In genomic region chr3:119949620-119950019, GRCm38 (mm10) we compare ENCODE assay signal across 9 mouse cellular contexts.
DNase-seq lines count a peak whose midpoint lies in the region; ATAC-seq lines count a peak whose summit lies in the region.
"Had no signal": no experiment of that assay in that cellular context is flagged by ENCODE, and none has a peak within 500 bp of the region (broad histone marks: within the 10 kb centered on the region; RNA-seq: fewer than 3 reads in every experiment).

No protein-coding gene starts in this region.

- peaks cover 0 to 4% of the 10 kb centered on the region in 2 experiments; a peak in 1 of 4 replicates for H3K4me1 ChIP-seq in heart, embryonic 14.5 days (ENCODE audit: control insufficient read depth in 2 of 2, insufficient read depth in 2 of 2, low read length in 2 of 2)

- no peak for DNase-seq in heart, postnatal 4 days
- peak; percentile 26 for DNase-seq in brain, adult 2 months (ENCODE audit: low read depth, low spot score)
- peak; percentile 67 for DNase-seq in forelimb bud, embryonic 11.5 days (ENCODE audit: low read depth, low spot score)
- DNase-seq in mesoderm, embryonic 11.5 days (ENCODE audit: low read depth, low spot score) = peak; percentile 52
- no peak for DNase-seq in adrenal gland, adult 2 months
- DNase-seq in gastrocnemius, postnatal 4 days (ENCODE audit: low spot score in 2 of 2) = no peak
- DNase-seq in adrenal gland, postnatal 36 days = no peak

- peak overlapping the region; percentile 44 for H3K4me2 ChIP-seq in heart, embryonic 14.5 days (ENCODE audit: low read length)

- H3K4me3 ChIP-seq in heart, embryonic 14.5 days (ENCODE audit: control insufficient read depth in 1 of 2, insufficient read depth in 1 of 2, low read depth in 1 of 2, low read length in 2 of 2) = peak overlapping the region in 1 of 2 experiments; percentile 8; a peak in 1 of 4 replicates

- ATAC-seq in heart, embryonic 14.5 days (ENCODE audit: insufficient number of reproducible peaks, insufficient read depth, low FRiP score, low read depth) = no peak

- no peak overlapping the region for H3K9ac ChIP-seq in heart, embryonic 14.5 days (ENCODE audit: low read length)

- H3K9me3 ChIP-seq in heart, embryonic 14.5 days (ENCODE audit: control insufficient read depth, low read length) = no peaks in the 10 kb centered on the region

- no peaks in the 10 kb centered on the region for H3K27me3 ChIP-seq in heart, embryonic 14.5 days (ENCODE audit: control insufficient read depth, insufficient read depth, low read length)
- H3K27me3 ChIP-seq: CH12.LX had no signal

- H3K27ac ChIP-seq in heart, embryonic 14.5 days (replicated peaks in 1 of 2; ENCODE audit: control insufficient read depth in 1 of 2, insufficient read depth in 1 of 2, low read depth in 2 of 2, low read length in 2 of 2) = no peak overlapping the region

- no peaks in the 10 kb centered on the region for H3K36me3 ChIP-seq in heart, embryonic 14.5 days (ENCODE audit: control insufficient read depth, insufficient read depth, low read length)

- WGBS in heart, embryonic 14.5 days = 44% methylated on average over 7 of the region's 7 CpGs

Comparison
In these comparisons a context has a peak if more than half of its experiments do, and no peak if none do; other contexts are left out.
1. DNase-seq: peak in brain, adult 2 months (single experiment), forelimb bud, embryonic 11.5 days (single experiment) and mesoderm, embryonic 11.5 days (single experiment); none in heart, postnatal 4 days (single experiment), adrenal gland, adult 2 months (single experiment), gastrocnemius, postnatal 4 days (0 of 2) and adrenal gland, postnatal 36 days (0 of 2).